Mouse (Mus musculus) midbrain, postnatal 0 days (tissue): ENCODE data around the gene Skap1. TPM values are rescaled to one million over a fixed set of nuclear protein-coding genes. Genes with fewer than 3 reads are reported as not detected.

Source experiments
- ATAC-seq: fragments of 200-750 bp; cut with Nextera tagmentation; 2 replicates; pipeline ENCODE4 v1.8.0; 2017; ENCODE audit warnings: moderate number of reproducible peaks, mild to moderate bottlenecking, moderate TSS enrichment, moderate library complexity; ENCODE audit not compliant: low FRiP score
- DNase-seq: peaks from one replicate; pipeline ENCODE4 v3.0.0-alpha.2; 2015; ENCODE audit warnings: low spot score
- H3K27ac ChIP-seq: fragments of 300-500 bp; sonication (generic); 2 replicates; pipeline ENCODE4 v1.5.1; 2014; ENCODE audit warnings: low read depth, mild to moderate bottlenecking, low read length, mixed read lengths
- H3K27me3 ChIP-seq: fragments of 300-500 bp; sonication (generic); 2 replicates; pipeline ENCODE4 v1.6.1; 2014; ENCODE audit warnings: low read length, control low read depth, mixed read lengths; ENCODE audit not compliant: insufficient read depth
- H3K36me3 ChIP-seq: fragments of 300-500 bp; sonication (generic); 2 replicates; pipeline ENCODE4 v1.6.1; 2014; ENCODE audit warnings: low read length, control low read depth, mixed read lengths; ENCODE audit not compliant: insufficient read depth
- H3K4me1 ChIP-seq: fragments of 300-500 bp; sonication (generic); 2 replicates; pipeline ENCODE4 v1.6.1; 2014; ENCODE audit warnings: mild to moderate bottlenecking, control low read depth, antibody characterized with exemption, low read length, mixed read lengths; ENCODE audit not compliant: insufficient read depth
- H3K4me2 ChIP-seq: fragments of 300-500 bp; sonication (generic); 2 replicates; pipeline ENCODE4 v1.6.1; 2014; ENCODE audit warnings: low read depth, mild to moderate bottlenecking, low read length, mixed read lengths; ENCODE audit not compliant: poor library complexity, severe bottlenecking
- H3K4me3 ChIP-seq: fragments of 300-500 bp; sonication (generic); 2 replicates; pipeline ENCODE4 v1.5.1; 2014; ENCODE audit warnings: low read depth, mild to moderate bottlenecking, low read length, moderate library complexity
- H3K9ac ChIP-seq: fragments of 300-500 bp; sonication (generic); replicated peaks from 2 replicates; pipeline ENCODE4 v1.6.1; 2014; ENCODE audit warnings: mild to moderate bottlenecking, low read length, moderate library complexity, mixed read lengths; ENCODE audit not compliant: poor library complexity, severe bottlenecking
- H3K9me3 ChIP-seq: fragments of 300-500 bp; sonication (generic); 2 replicates; pipeline ENCODE4 v1.6.1; 2016; ENCODE audit warnings: low read length, control low read depth
- CTCF ChIP-seq: IDR thresholded peaks from 2 replicates; pipeline ENCODE4 v1.5.1; 2016; ENCODE audit warnings: antibody characterized with exemption, mild to moderate bottlenecking
- WGBS: fragments of 180-500 bp; shearing (Covaris S2); extraction: QIAGEN DNeasy Blood & Tissue Kit; methylation state at CpG from one replicate; pipeline ENCODE4 v1.1.7; 2014; 5-methylcytosine and 5-hydroxymethylcytosine counted together
- polyA plus RNA-seq: library from polyadenylated mRNA; unstranded; fragments of >200 nt; fragmentation: Nextera tagmentation; extraction: Ambion mirVana; gene quantifications from 2 replicates; pipeline ENCODE4 v1.2.1, GENCODE M21; 2015
- total RNA-seq: library from RNA; depleted of rRNA; stranded (reverse); fragments of >200 nt; gene quantifications from 2 replicates; pipeline ENCODE4 v1.2.3, GENCODE M21; 2014; rRNA removed

Skap1 gene
- total and polyA plus RNA-seq, 2 experiments from 2014 or later = 1.0 to 3.2 TPM

DNA sequence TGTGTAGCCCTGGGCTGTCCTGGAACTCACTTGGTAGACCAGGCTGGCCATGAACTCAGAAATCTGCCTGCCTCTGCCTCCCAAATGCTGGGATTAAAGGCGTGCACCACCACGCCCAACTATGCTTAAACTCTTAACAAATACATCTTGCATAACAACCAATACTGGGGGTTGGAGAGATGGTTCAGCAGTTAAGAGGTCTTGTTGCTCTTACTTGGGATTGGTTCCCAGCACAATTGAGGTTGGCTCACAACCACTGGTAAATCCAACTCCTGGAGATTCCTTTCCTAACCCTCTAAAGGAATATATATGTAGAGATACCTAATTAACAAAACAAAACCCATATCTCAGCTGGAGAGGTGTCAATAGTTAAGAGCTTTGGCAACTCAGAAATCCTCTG is 331.7 kb downstream of the Skap1 start:
- Histone ChIP-seq H3K27ac (no peak overlapping the region), H3K4me2 (no peak overlapping the region), H3K9ac (no peak overlapping the region), H3K36me3 (no peaks in the 10 kb centered on the region), H3K4me3 (no peak overlapping the region), H3K4me1 (no peaks in the 10 kb centered on the region), H3K27me3 (no peaks in the 10 kb centered on the region), H3K9me3 (no peaks in the 10 kb centered on the region)
- no peak for TF ChIP-seq CTCF
- WGBS = 98% methylated on average over 2 of the region's 2 CpGs
- ATAC-seq = no peak
- no peak for DNase-seq

DNA sequence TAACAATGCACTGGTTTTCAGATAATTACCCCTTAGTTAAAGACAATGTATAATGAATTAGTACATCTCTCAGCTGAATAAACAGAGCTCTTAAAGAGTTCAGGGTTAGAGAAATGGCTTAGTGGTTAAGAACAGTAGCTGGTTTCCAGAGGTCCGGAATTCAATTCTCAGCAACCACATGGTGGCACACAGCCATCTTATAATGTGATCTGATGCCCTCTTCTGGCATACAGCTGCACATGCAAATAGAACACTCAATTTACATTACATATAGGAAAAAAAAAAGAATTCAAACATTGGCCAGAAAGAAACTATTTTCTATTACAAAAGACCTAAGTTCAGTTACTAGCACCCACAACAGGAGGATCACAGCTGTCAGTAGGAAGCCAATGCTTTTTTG is 332.2 kb downstream of the Skap1 start:
- no peaks in the 10 kb centered on the region for H3K36me3 ChIP-seq
- no peaks in the 10 kb centered on the region for H3K9me3 ChIP-seq
- ATAC-seq = no peak
- H3K9ac ChIP-seq = no peak overlapping the region
- TF ChIP-seq CTCF = peak; percentile 69
- no peaks in the 10 kb centered on the region for H3K4me1 ChIP-seq
- no peak overlapping the region for H3K27ac ChIP-seq
- peak; percentile 40 for DNase-seq
- no peak overlapping the region for H3K4me2 ChIP-seq
- H3K27me3 ChIP-seq = no peaks in the 10 kb centered on the region
- 64% methylated on average over 1 of the region's 1 CpGs for WGBS
- no peak overlapping the region for H3K4me3 ChIP-seq

GRCm38 (mm10) chr11:96799511-96799910 is 335.1 kb downstream of the Skap1 start:
- Histone ChIP-seq H3K4me3 (no peak overlapping the region), H3K27me3 (no peaks in the 10 kb centered on the region), H3K27ac (no peak overlapping the region), H3K36me3 (peaks cover 9% of the 10 kb centered on the region), H3K4me1 (no peaks in the 10 kb centered on the region), H3K9me3 (no peaks in the 10 kb centered on the region), H3K9ac (no peak overlapping the region), H3K4me2 (no peak overlapping the region)
- no peak for ATAC-seq
- TF ChIP-seq CTCF = no peak
- DNase-seq = no peak
- 90% methylated on average over 2 of the region's 2 CpGs for WGBS

DNA sequence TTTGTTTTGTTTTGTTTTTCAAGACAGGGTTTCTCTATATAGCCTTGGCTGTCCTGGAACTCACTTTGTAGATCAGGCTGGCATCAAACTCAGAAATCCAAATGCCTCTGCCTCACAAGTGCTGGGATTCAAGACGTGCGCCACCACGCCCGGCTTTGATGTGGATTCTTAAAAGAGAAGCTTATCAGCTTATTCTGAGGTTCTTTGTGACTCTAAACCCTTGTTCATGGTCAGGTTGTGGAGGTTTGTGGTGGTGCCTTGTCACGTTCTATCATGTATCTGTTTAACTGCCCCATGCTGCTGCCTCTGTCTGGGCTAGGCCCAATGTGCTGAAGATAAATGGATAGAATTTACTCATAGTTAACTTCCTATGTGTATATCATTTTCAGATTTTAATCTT is 341.2 kb downstream of the Skap1 start:
- Histone ChIP-seq H3K4me1 (no peaks in the 10 kb centered on the region), H3K27ac (no peak overlapping the region), H3K4me3 (no peak overlapping the region), H3K36me3 (peaks cover 40% of the 10 kb centered on the region), H3K9me3 (no peaks in the 10 kb centered on the region), H3K27me3 (no peaks in the 10 kb centered on the region), H3K9ac (no peak overlapping the region), H3K4me2 (no peak overlapping the region)
- DNase-seq (no peak), ATAC-seq (no peak)
- WGBS = 86% methylated on average over 5 of the region's 5 CpGs
- TF ChIP-seq CTCF = no peak

DNA sequence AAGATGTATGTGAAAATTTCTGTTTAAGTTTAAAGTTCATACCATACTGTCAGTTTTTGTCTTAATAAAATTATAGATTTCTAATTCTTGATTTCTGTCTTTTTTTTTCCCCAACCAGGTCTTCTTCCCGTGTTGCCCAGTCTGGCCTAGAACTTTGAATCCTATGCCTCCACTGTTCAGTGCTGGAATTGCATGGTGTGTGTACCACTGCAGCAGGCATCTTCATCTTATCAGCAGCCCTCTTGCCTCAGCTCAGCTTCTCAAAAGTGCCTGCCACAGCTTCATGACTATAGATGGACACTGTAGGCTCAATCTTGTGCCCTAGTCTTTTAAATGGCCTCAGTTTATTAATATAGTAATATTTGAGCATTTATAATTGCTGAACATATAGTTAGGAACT is 343.7 kb downstream of the Skap1 start:
- Histone ChIP-seq H3K36me3 (peaks cover 39% of the 10 kb centered on the region), H3K9me3 (no peaks in the 10 kb centered on the region), H3K4me2 (no peak overlapping the region), H3K4me1 (no peaks in the 10 kb centered on the region), H3K27ac (no peak overlapping the region), H3K4me3 (no peak overlapping the region), H3K9ac (no peak overlapping the region), H3K27me3 (no peaks in the 10 kb centered on the region)
- 31% methylated on average over 1 of the region's 1 CpGs for WGBS
- no peak for DNase-seq
- peak; percentile 44; the same call in 1 of the 2 replicates for TF ChIP-seq CTCF
- no peak for ATAC-seq

Other genes starting within 250 kb of the Skap1 start
- gene Hoxb9, start 193.1 kb upstream of the Skap1 start, total RNA-seq = not detected in 2 replicates
- gene Hoxb9, start 193.1 kb upstream of the Skap1 start, polyA plus RNA-seq = not detected in 2 replicates
- 3.4 TPM in 1 of 2 replicates, not detected in the other for gene Hoxb8, start 182.7 kb upstream of the Skap1 start, total RNA-seq
- gene Hoxb8, start 182.7 kb upstream of the Skap1 start, polyA plus RNA-seq = not detected in 2 replicates
- gene Hoxb7, start 178.0 kb upstream of the Skap1 start, total RNA-seq = 0.19 TPM in 1 of 2 replicates, not detected in the other
- not detected in 2 replicates for gene Hoxb7, start 178.0 kb upstream of the Skap1 start, polyA plus RNA-seq
- 0.22 TPM in 1 of 2 replicates, not detected in the other for gene Hoxb6, start 172.1 kb upstream of the Skap1 start, total RNA-seq
- gene Hoxb6, start 172.1 kb upstream of the Skap1 start, polyA plus RNA-seq = not detected in 2 replicates
- 1.5 TPM in 1 of 2 replicates, not detected in the other for gene Hoxb5, start 161.3 kb upstream of the Skap1 start, total RNA-seq
- gene Hoxb5, start 161.3 kb upstream of the Skap1 start, polyA plus RNA-seq = not detected in 2 replicates
- gene Hoxb4, start 146.3 kb upstream of the Skap1 start, total RNA-seq = 0.09 and 0.66 TPM in 2 replicates
- not detected in 2 replicates for gene Hoxb4, start 146.3 kb upstream of the Skap1 start, polyA plus RNA-seq
- gene Hoxb3, start 141.3 kb upstream of the Skap1 start, total RNA-seq = 0.94 and 9.2 TPM in 2 replicates
- gene Hoxb3, start 141.3 kb upstream of the Skap1 start, polyA plus RNA-seq = not detected in 2 replicates
- 0.52 and 1.2 TPM in 2 replicates for gene Hoxb2, start 114.1 kb upstream of the Skap1 start, total RNA-seq
- gene Hoxb2, start 114.1 kb upstream of the Skap1 start, polyA plus RNA-seq = not detected in 2 replicates
- gene Hoxb1, start 98.8 kb upstream of the Skap1 start, total RNA-seq = not detected in 2 replicates
- gene Hoxb1, start 98.8 kb upstream of the Skap1 start, polyA plus RNA-seq = not detected in 2 replicates